Mouse (Mus musculus) thymus, postnatal 10 days (tissue): ENCODE measurements around the gene Snrpd3.

Experiments
- DNase-seq, 2 experiments: peaks; one replicate each; pipeline ENCODE4 v3.0.0; 2021; ENCODE audit warnings: low spot score in 2 of 2

Gene Snrpd3

GRCm38 (mm10) chr10:75534934-75535333 is 17.6 kb downstream of the Snrpd3 start:
- DNase-seq: no peak

- DNase-seq: no peak
These were observed 18.1 kb downstream of the Snrpd3 start for GRCm38 (mm10) chr10:75535423-75535822.

GRCm38 (mm10) chr10:75536123-75536522 is 18.8 kb downstream of the Snrpd3 start:
- no peak for DNase-seq

- DNase-seq: no peak
These were observed 30.6 kb downstream of the Snrpd3 start for GRCm38 (mm10) chr10:75547901-75548300.

GRCm38 (mm10) chr10:75548486-75548885 is 31.1 kb downstream of the Snrpd3 start:
- no peak for DNase-seq

- no peak for DNase-seq
These were observed 32.5 kb downstream of the Snrpd3 start for GRCm38 (mm10) chr10:75549886-75550285.

- no peak for DNase-seq
These were observed 33.8 kb downstream of the Snrpd3 start for GRCm38 (mm10) chr10:75551175-75551574.

- no peak for DNase-seq
These were observed 34.8 kb downstream of the Snrpd3 start for GRCm38 (mm10) chr10:75552106-75552505.

- DNase-seq: no peak
These were observed 35.5 kb downstream of the Snrpd3 start for GRCm38 (mm10) chr10:75552701-75553450.

GRCm38 (mm10) chr10:75554090-75554489 is 36.7 kb downstream of the Snrpd3 start:
- DNase-seq: no peak

- no peak for DNase-seq
These were observed 38.2 kb downstream of the Snrpd3 start for GRCm38 (mm10) chr10:75555557-75555956.

GRCm38 (mm10) chr10:75556026-75556425 is 38.7 kb downstream of the Snrpd3 start:
- no peak for DNase-seq

GRCm38 (mm10) chr10:75558515-75558914 is 41.2 kb downstream of the Snrpd3 start:
- no peak for DNase-seq

- no peak for DNase-seq
These were observed 41.8 kb downstream of the Snrpd3 start for GRCm38 (mm10) chr10:75559041-75559675.

GRCm38 (mm10) chr10:75559676-75560548 is 42.6 kb downstream of the Snrpd3 start, which contains the start of gene Lrrc75b:
Gene Lrrc75b, minus strand, starts transcription at chr10:75560330.
- DNase-seq: no peak

GRCm38 (mm10) chr10:75560549-75560899 is 43.2 kb downstream of the Snrpd3 start:
- DNase-seq: no peak

- DNase-seq: no peak
These were observed 43.8 kb downstream of the Snrpd3 start, which contains the start of gene Ggt1 for GRCm38 (mm10) chr10:75561071-75561654. Gene Ggt1, plus strand, starts transcription at chr10:75561604.

- DNase-seq: no peak
These were observed 45.2 kb downstream of the Snrpd3 start for GRCm38 (mm10) chr10:75562596-75562995.

GRCm38 (mm10) chr10:75564687-75565265 is 47.4 kb downstream of the Snrpd3 start:
- DNase-seq: no peak

GRCm38 (mm10) chr10:75565436-75565835 is 48.1 kb downstream of the Snrpd3 start:
- DNase-seq: peak; percentile 67 to 74

GRCm38 (mm10) chr10:75565906-75566305 is 48.6 kb downstream of the Snrpd3 start:
- no peak for DNase-seq

- no peak for DNase-seq
These were observed 49.0 kb downstream of the Snrpd3 start for GRCm38 (mm10) chr10:75566321-75566720.
